Mouse (Mus musculus): ENCODE data around the gene Rad21l. TPM values are rescaled to one million over a fixed set of nuclear protein-coding genes. Genes with fewer than 3 reads are reported as not detected.

Gene Rad21l
- polyA plus RNA-seq, 1 experiment from 2014 or later, result not detected

DNA sequence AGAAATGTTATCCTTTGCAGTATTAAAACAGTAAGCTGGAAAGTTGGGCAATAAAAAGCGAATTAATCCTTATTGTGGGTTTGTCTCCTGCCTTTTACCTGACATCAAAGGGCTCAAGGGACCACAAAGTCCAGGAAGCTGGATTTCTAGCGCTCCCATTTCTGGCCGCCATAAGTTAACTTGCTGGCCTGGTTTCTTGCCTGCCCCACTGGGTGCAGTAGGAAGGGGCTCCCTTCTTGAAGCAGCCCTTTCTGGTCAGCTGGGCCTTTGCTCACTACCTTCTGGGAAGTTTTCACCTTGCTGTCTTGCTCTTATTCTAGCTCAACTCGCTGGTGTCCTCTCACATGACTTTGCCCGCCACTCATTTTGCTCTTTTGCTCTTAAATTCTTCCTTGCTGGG is 35.4 kb downstream of the Rad21l start:
- no peak for ATAC-seq (ENCODE audit: insufficient number of reproducible peaks, insufficient read depth, low FRiP score, low read depth)
- H3K9ac ChIP-seq (replicated peaks; ENCODE audit: low read depth, low read length), result no peak overlapping the region
- no peaks in the 10 kb centered on the region for H3K9me3 ChIP-seq (ENCODE audit: control insufficient read depth, low read depth, low read length)
- H3K27me3 ChIP-seq (ENCODE audit: control insufficient read depth, insufficient read depth, low read length), result peaks cover 13% of the 10 kb centered on the region; the same call in 1 of the 2 replicates
- no peaks in the 10 kb centered on the region for H3K36me3 ChIP-seq (ENCODE audit: control insufficient read depth, insufficient read depth, low read length)
- 51% methylated on average over 5 of the region's 5 CpGs for WGBS
- H3K4me1 ChIP-seq (ENCODE audit: control insufficient read depth, insufficient read depth, low read length), result 0 out of 2 replicates have a peak, but pooled peaks cover 4% of the 10 kb centered on the region
- no peak overlapping the region for H3K4me3 ChIP-seq (ENCODE audit: low read depth, low read length)
- H3K4me2 ChIP-seq (replicated peaks; ENCODE audit: low read depth, low read length), result no peak overlapping the region
- H3K27ac ChIP-seq (ENCODE audit: low read length), result no peak overlapping the region

DNA sequence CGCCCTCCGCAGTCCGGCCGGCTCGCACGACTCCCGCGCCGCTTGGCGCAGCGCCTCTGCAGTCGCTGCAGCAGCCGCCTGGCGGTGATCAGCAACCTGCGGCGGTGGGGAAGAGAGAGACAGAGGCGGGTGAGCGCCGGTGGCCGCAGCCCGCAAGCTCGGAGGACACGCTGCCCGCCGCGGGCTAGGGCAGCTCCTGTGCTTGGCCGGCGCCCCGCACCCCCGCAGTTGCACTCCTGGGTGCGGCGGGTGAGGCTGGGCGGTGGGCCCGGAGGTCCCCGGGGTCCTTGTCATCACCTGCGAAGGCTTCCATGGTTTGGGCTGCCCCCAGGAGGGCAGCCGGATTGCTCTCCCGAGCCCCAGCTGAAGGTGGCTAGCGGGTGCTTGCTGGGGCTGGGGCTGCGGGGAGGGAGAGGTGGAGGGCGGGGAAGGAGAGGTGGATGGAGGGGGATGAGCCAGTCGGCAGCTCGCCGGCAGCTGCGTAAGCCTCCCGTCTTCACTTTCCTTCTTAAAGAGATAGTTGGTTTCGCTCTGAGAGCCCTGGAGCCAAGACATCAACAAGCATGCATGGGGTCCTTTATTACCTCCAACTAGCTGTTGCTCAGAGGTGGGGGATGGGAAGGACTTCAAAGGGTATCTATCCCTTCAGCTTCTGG is 36.0 kb downstream of the Rad21l start, which contains the start of gene Snph:
Gene Snph (minus strand): TSS at position 435 of the 656 bp plus-strand sequence.
- H3K4me1 ChIP-seq (ENCODE audit: control insufficient read depth, insufficient read depth, low read length), result 0 out of 2 replicates have a peak, but pooled peaks cover 4% of the 10 kb centered on the region
- no peak within 1 kb of the TSS for H3K27ac ChIP-seq (ENCODE audit: low read length)
- peaks cover 13% of the 10 kb centered on the region; the same call in 1 of the 2 replicates for H3K27me3 ChIP-seq (ENCODE audit: control insufficient read depth, insufficient read depth, low read length)
- under 1% methylated on average over 45 of the region's 47 CpGs for WGBS
- no peaks in the 10 kb centered on the region for H3K36me3 ChIP-seq (ENCODE audit: control insufficient read depth, insufficient read depth, low read length)
- H3K9ac ChIP-seq (replicated peaks; ENCODE audit: low read depth, low read length), result peak within 1 kb of the TSS; percentile 22
- H3K4me2 ChIP-seq (replicated peaks; ENCODE audit: low read depth, low read length), result peak within 1 kb of the TSS; percentile 85
- no peaks in the 10 kb centered on the region for H3K9me3 ChIP-seq (ENCODE audit: control insufficient read depth, low read depth, low read length)
- peak; percentile 72 for ATAC-seq (ENCODE audit: insufficient number of reproducible peaks, insufficient read depth, low FRiP score, low read depth)
- H3K4me3 ChIP-seq (ENCODE audit: low read depth, low read length), result peak within 1 kb of the TSS; percentile 54

- peak overlapping the region; percentile 85 for H3K4me2 ChIP-seq (replicated peaks; ENCODE audit: low read depth, low read length)
- peak overlapping the region; percentile 22; the same call in 1 of the 2 replicates for H3K9ac ChIP-seq (replicated peaks; ENCODE audit: low read depth, low read length)
- H3K27ac ChIP-seq (ENCODE audit: low read length), result no peak overlapping the region
- 0 out of 2 replicates have a peak, but pooled peaks cover 4% of the 10 kb centered on the region for H3K4me1 ChIP-seq (ENCODE audit: control insufficient read depth, insufficient read depth, low read length)
- H3K9me3 ChIP-seq (ENCODE audit: control insufficient read depth, low read depth, low read length), result no peaks in the 10 kb centered on the region
- no peaks in the 10 kb centered on the region for H3K36me3 ChIP-seq (ENCODE audit: control insufficient read depth, insufficient read depth, low read length)
- H3K27me3 ChIP-seq (ENCODE audit: control insufficient read depth, insufficient read depth, low read length), result peaks cover 13% of the 10 kb centered on the region; the same call in 1 of the 2 replicates
- 5% methylated on average over 22 of the region's 22 CpGs for WGBS
- H3K4me3 ChIP-seq (ENCODE audit: low read depth, low read length), result peak overlapping the region; percentile 54
- ATAC-seq (ENCODE audit: insufficient number of reproducible peaks, insufficient read depth, low FRiP score, low read depth), result no peak
These were observed 36.8 kb downstream of the Rad21l start for GRCm38 (mm10) chr2:151631406-151632158.

GRCm38 (mm10) chr2:151629310-151629709 is 39.0 kb downstream of the Rad21l start:
- H3K9me3 ChIP-seq (ENCODE audit: control insufficient read depth, low read depth, low read length), result no peaks in the 10 kb centered on the region
- peaks cover 13% of the 10 kb centered on the region; the same call in 1 of the 2 replicates for H3K27me3 ChIP-seq (ENCODE audit: control insufficient read depth, insufficient read depth, low read length)
- WGBS, result 66% methylated on average over 7 of the region's 7 CpGs
- no peak for ATAC-seq (ENCODE audit: insufficient number of reproducible peaks, insufficient read depth, low FRiP score, low read depth)
- H3K27ac ChIP-seq (ENCODE audit: low read length), result no peak overlapping the region
- no peaks in the 10 kb centered on the region for H3K36me3 ChIP-seq (ENCODE audit: control insufficient read depth, insufficient read depth, low read length)
- no peak overlapping the region for H3K4me2 ChIP-seq (replicated peaks; ENCODE audit: low read depth, low read length)
- 0 out of 2 replicates have a peak, but pooled peaks cover 4% of the 10 kb centered on the region for H3K4me1 ChIP-seq (ENCODE audit: control insufficient read depth, insufficient read depth, low read length)
- no peak overlapping the region for H3K4me3 ChIP-seq (ENCODE audit: low read depth, low read length)
- no peak overlapping the region for H3K9ac ChIP-seq (replicated peaks; ENCODE audit: low read depth, low read length)

DNA sequence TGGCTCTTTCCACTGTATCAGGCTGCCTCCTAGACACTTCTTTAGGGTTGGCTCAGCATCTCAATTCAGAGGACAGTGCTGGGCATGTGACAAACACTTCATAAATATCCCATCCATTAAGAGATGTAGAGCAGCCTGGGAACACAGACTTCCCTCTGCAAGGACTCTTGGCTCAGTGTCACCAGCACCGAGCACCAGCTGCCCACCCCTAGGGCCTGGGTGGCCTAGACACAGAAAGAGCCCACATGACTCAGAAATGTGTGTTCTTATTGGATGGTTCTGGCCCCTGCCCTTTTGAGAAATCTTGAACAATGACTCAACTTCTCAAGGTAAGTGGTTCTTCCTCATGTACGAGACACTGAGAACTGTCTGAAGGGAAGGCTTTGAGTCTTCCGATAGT is 40.3 kb downstream of the Rad21l start:
- 79% methylated on average over 3 of the region's 3 CpGs for WGBS
- no peak overlapping the region for H3K4me2 ChIP-seq (replicated peaks; ENCODE audit: low read depth, low read length)
- no peak overlapping the region for H3K4me3 ChIP-seq (ENCODE audit: low read depth, low read length)
- no peak overlapping the region for H3K9ac ChIP-seq (replicated peaks; ENCODE audit: low read depth, low read length)
- no peaks in the 10 kb centered on the region for H3K36me3 ChIP-seq (ENCODE audit: control insufficient read depth, insufficient read depth, low read length)
- no peak for ATAC-seq (ENCODE audit: insufficient number of reproducible peaks, insufficient read depth, low FRiP score, low read depth)
- H3K27me3 ChIP-seq (ENCODE audit: control insufficient read depth, insufficient read depth, low read length), result peaks cover 8% of the 10 kb centered on the region; the same call in 1 of the 2 replicates
- no peaks in the 10 kb centered on the region for H3K9me3 ChIP-seq (ENCODE audit: control insufficient read depth, low read depth, low read length)
- H3K27ac ChIP-seq (ENCODE audit: low read length), result no peak overlapping the region
- 0 out of 2 replicates have a peak, but pooled peaks cover 4% of the 10 kb centered on the region for H3K4me1 ChIP-seq (ENCODE audit: control insufficient read depth, insufficient read depth, low read length)

DNA sequence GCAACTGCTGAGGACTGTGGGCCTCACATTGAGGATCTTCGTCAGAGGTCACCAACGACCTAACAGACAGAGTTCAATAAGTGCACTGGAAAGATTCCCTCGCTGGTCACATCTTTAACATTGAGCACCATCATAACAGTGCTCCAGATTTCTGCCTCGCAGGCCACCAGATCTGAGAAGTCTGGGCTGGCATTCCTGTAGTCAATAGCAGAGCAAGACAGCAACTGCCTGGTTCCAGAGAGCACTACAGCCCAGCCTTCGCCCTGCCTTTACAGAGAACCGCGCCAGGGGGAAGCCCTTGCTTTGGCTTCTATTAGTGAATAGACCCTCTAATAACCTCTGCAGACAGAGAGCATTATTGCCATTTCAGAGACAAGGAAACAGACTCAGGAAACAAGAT is 42.0 kb downstream of the Rad21l start:
- H3K9me3 ChIP-seq (ENCODE audit: control insufficient read depth, low read depth, low read length), result no peaks in the 10 kb centered on the region
- 91% methylated on average over 7 of the region's 7 CpGs for WGBS
- ATAC-seq (ENCODE audit: insufficient number of reproducible peaks, insufficient read depth, low FRiP score, low read depth), result no peak
- H3K27ac ChIP-seq (ENCODE audit: low read length), result no peak overlapping the region
- 0 out of 2 replicates have a peak, but pooled peaks cover under 1% of the 10 kb centered on the region for H3K27me3 ChIP-seq (ENCODE audit: control insufficient read depth, insufficient read depth, low read length)
- H3K4me3 ChIP-seq (ENCODE audit: low read depth, low read length), result no peak overlapping the region
- H3K4me1 ChIP-seq (ENCODE audit: control insufficient read depth, insufficient read depth, low read length), result no peaks in the 10 kb centered on the region
- no peaks in the 10 kb centered on the region for H3K36me3 ChIP-seq (ENCODE audit: control insufficient read depth, insufficient read depth, low read length)
- no peak overlapping the region for H3K4me2 ChIP-seq (replicated peaks; ENCODE audit: low read depth, low read length)
- no peak overlapping the region for H3K9ac ChIP-seq (replicated peaks; ENCODE audit: low read depth, low read length)

GRCm38 (mm10) chr2:151623776-151624175 is 44.6 kb downstream of the Rad21l start:
- ATAC-seq (ENCODE audit: insufficient number of reproducible peaks, insufficient read depth, low FRiP score, low read depth), result no peak

DNA sequence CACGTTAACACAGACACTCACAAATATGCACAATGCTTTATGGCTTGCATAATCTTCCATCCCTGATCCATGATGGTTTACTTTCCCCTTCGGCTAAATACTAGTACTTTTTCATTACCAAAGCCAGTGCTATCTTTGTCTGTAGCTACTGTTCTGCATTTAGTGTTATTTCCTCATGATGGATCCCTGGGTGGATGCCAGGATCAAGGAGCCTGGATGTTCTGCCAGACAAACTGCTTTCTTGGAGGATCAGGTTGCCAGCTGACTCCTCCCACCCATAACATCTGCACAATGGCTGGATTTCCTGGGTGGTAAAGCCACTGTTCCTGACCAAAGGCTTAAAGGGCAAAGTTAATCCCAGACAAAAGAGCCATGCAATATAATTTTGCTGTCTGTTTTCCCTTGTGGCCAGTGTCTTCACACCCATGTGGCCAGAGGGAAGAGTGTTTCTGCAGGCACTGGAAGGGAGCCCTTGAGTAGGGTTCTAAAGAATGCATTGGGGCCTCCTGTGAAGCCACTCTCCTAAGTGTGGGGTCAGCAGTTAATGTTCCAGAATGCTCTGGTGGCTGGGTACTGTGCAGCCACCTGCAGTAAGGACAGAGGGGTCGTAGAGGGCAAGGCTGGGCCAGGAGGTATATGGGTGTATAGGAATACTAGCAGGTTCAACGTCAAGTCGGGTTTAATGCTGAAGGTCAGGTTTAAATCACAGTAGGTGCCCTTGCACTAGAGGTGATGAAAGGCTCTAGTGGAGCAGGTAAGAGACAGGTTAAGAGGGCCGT is 51.6 kb downstream of the Rad21l start:
- Histone ChIP-seq H3K27ac (ENCODE audit: low read length) (no peak overlapping the region), H3K4me3 (ENCODE audit: low read depth, low read length) (no peak overlapping the region), H3K36me3 (ENCODE audit: control insufficient read depth, insufficient read depth, low read length) (no peaks in the 10 kb centered on the region), H3K4me1 (ENCODE audit: control insufficient read depth, insufficient read depth, low read length) (no peaks in the 10 kb centered on the region), H3K9me3 (ENCODE audit: control insufficient read depth, low read depth, low read length) (no peaks in the 10 kb centered on the region), H3K4me2 (replicated peaks; ENCODE audit: low read depth, low read length) (no peak overlapping the region), H3K27me3 (ENCODE audit: control insufficient read depth, insufficient read depth, low read length) (no peaks in the 10 kb centered on the region), H3K9ac (replicated peaks; ENCODE audit: low read depth, low read length) (no peak overlapping the region)
- ATAC-seq (ENCODE audit: insufficient number of reproducible peaks, insufficient read depth, low FRiP score, low read depth), result no peak
- WGBS, result 63% methylated on average over 6 of the region's 6 CpGs

More at GRCm38 (mm10) chr2:151623776-151624175, 44.6 kb downstream of the Rad21l start:
- H3K4me3 ChIP-seq (ENCODE audit: low read depth, low read length), result no peak overlapping the region
- H3K4me2 ChIP-seq (replicated peaks; ENCODE audit: low read depth, low read length), result no peak overlapping the region
- H3K27me3 ChIP-seq (ENCODE audit: control insufficient read depth, insufficient read depth, low read length), result no peaks in the 10 kb centered on the region
- no peak overlapping the region for H3K27ac ChIP-seq (ENCODE audit: low read length)
- no peaks in the 10 kb centered on the region for H3K9me3 ChIP-seq (ENCODE audit: control insufficient read depth, low read depth, low read length)
- 59% methylated on average over 3 of the region's 3 CpGs for WGBS
- H3K9ac ChIP-seq (replicated peaks; ENCODE audit: low read depth, low read length), result no peak overlapping the region
- no peaks in the 10 kb centered on the region for H3K36me3 ChIP-seq (ENCODE audit: control insufficient read depth, insufficient read depth, low read length)
- no peaks in the 10 kb centered on the region for H3K4me1 ChIP-seq (ENCODE audit: control insufficient read depth, insufficient read depth, low read length)

All from stomach, embryonic 14.5 days (tissue).